Mouse (Mus musculus): ENCODE results near the gene Tfrc. TPM values are rescaled to one million over a fixed set of nuclear protein-coding genes. Genes with fewer than 3 reads are reported as not detected.

The Tfrc gene
- polyA plus RNA-seq (2014; fragmentation: Nextera tagmentation; extraction: Ambion mirVana), result 43.6 and 72.1 TPM in 2 replicates

- WGBS, result under 1% methylated on average over 71 of the region's 73 CpGs
These were observed at the start of gene Tfrc for GRCm38 (mm10) chr16:32608712-32609400. Tfrc (plus strand) TSS chr16:32608920.

DNA sequence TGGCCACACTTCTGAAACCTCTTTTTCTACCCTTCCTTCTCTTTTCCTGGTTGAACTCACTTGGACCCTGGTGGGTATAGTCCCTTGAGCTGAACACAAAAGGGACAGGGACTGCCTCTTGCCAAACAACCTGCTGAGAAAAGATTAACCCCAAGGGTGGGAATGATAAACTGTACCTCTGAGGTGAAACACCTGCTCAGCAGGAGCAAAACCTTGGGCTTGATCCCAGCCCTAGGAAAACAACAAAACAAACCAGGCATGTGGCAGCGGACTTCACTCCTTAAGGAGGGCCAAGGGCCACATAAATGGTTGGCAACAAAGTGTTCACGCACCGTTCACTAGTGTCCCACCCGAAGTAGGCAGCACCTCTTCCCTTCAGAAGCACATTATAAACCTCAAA, 49.2 kb upstream of the Tfrc start:
- Histone ChIP-seq H3K36me3 (ENCODE audit: control insufficient read depth, insufficient read depth, low read length) (no peaks in the 10 kb centered on the region), H3K27ac (ENCODE audit: low read depth, low read length) (no peak overlapping the region), H3K4me1 (ENCODE audit: control insufficient read depth, insufficient read depth, low read length) (no peaks in the 10 kb centered on the region), H3K4me2 (ENCODE audit: low read depth, low read length) (no peak overlapping the region), H3K9me3 (ENCODE audit: control insufficient read depth, low read length) (no peaks in the 10 kb centered on the region), H3K27me3 (ENCODE audit: control insufficient read depth, insufficient read depth, low read length) (no peaks in the 10 kb centered on the region), H3K4me3 (ENCODE audit: low read depth, low read length) (no peak overlapping the region), H3K9ac (replicated peaks; ENCODE audit: low read depth, low read length) (no peak overlapping the region)
- ATAC-seq (ENCODE audit: low read depth), result no peak
- 73% methylated on average over 4 of the region's 4 CpGs for WGBS

More at GRCm38 (mm10) chr16:32608712-32609400, at the start of gene Tfrc:
- Histone ChIP-seq H3K4me2 (ENCODE audit: low read depth, low read length) (peak within 1 kb of the TSS; percentile 78), H3K4me1 (ENCODE audit: control insufficient read depth, insufficient read depth, low read length) (peaks cover 11% of the 10 kb centered on the region), H3K36me3 (ENCODE audit: control insufficient read depth, insufficient read depth, low read length) (no peaks in the 10 kb centered on the region), H3K9me3 (ENCODE audit: control insufficient read depth, low read length) (no peaks in the 10 kb centered on the region), H3K9ac (replicated peaks; ENCODE audit: low read depth, low read length) (peak within 1 kb of the TSS; percentile 87), H3K4me3 (ENCODE audit: low read depth, low read length) (peak within 1 kb of the TSS; percentile 78), H3K27ac (ENCODE audit: low read depth, low read length) (peak within 1 kb of the TSS; percentile 96), H3K27me3 (ENCODE audit: control insufficient read depth, insufficient read depth, low read length) (no peaks in the 10 kb centered on the region)
- peak; percentile 99 for ATAC-seq (ENCODE audit: low read depth)

- Histone ChIP-seq H3K4me2 (ENCODE audit: low read depth, low read length) (no peak overlapping the region), H3K9me3 (ENCODE audit: control insufficient read depth, low read length) (no peaks in the 10 kb centered on the region), H3K27ac (ENCODE audit: low read depth, low read length) (no peak overlapping the region), H3K27me3 (ENCODE audit: control insufficient read depth, insufficient read depth, low read length) (no peaks in the 10 kb centered on the region), H3K4me1 (ENCODE audit: control insufficient read depth, insufficient read depth, low read length) (no peaks in the 10 kb centered on the region), H3K9ac (replicated peaks; ENCODE audit: low read depth, low read length) (no peak overlapping the region), H3K4me3 (ENCODE audit: low read depth, low read length) (no peak overlapping the region), H3K36me3 (ENCODE audit: control insufficient read depth, insufficient read depth, low read length) (no peaks in the 10 kb centered on the region)
- no peak for ATAC-seq (ENCODE audit: low read depth)
- 86% methylated on average over 5 of the region's 5 CpGs for WGBS
These were observed 45.5 kb upstream of the Tfrc start for GRCm38 (mm10) chr16:32563056-32563793.

GRCm38 (mm10) chr16:32567282-32567681, 41.4 kb upstream of the Tfrc start:
- H3K4me1 ChIP-seq (ENCODE audit: control insufficient read depth, insufficient read depth, low read length), result no peaks in the 10 kb centered on the region

GRCm38 (mm10) chr16:32568401-32568800, 40.3 kb upstream of the Tfrc start:
- Histone ChIP-seq H3K4me2 (ENCODE audit: low read depth, low read length) (no peak overlapping the region), H3K9ac (replicated peaks; ENCODE audit: low read depth, low read length) (no peak overlapping the region), H3K27ac (ENCODE audit: low read depth, low read length) (no peak overlapping the region), H3K4me3 (ENCODE audit: low read depth, low read length) (no peak overlapping the region), H3K4me1 (ENCODE audit: control insufficient read depth, insufficient read depth, low read length) (no peaks in the 10 kb centered on the region), H3K9me3 (ENCODE audit: control insufficient read depth, low read length) (no peaks in the 10 kb centered on the region), H3K36me3 (ENCODE audit: control insufficient read depth, insufficient read depth, low read length) (no peaks in the 10 kb centered on the region), H3K27me3 (ENCODE audit: control insufficient read depth, insufficient read depth, low read length) (no peaks in the 10 kb centered on the region)
- 68% methylated on average over 6 of the region's 6 CpGs for WGBS
- no peak for ATAC-seq (ENCODE audit: low read depth)

More at GRCm38 (mm10) chr16:32567282-32567681, 41.4 kb upstream of the Tfrc start:
- H3K9ac ChIP-seq (replicated peaks; ENCODE audit: low read depth, low read length), result no peak overlapping the region
- no peak for ATAC-seq (ENCODE audit: low read depth)
- no peak overlapping the region for H3K4me2 ChIP-seq (ENCODE audit: low read depth, low read length)
- H3K27ac ChIP-seq (ENCODE audit: low read depth, low read length), result no peak overlapping the region
- no peak overlapping the region for H3K4me3 ChIP-seq (ENCODE audit: low read depth, low read length)
- H3K36me3 ChIP-seq (ENCODE audit: control insufficient read depth, insufficient read depth, low read length), result no peaks in the 10 kb centered on the region
- WGBS, result 62% methylated on average over 4 of the region's 4 CpGs
- no peaks in the 10 kb centered on the region for H3K9me3 ChIP-seq (ENCODE audit: control insufficient read depth, low read length)
- no peaks in the 10 kb centered on the region for H3K27me3 ChIP-seq (ENCODE audit: control insufficient read depth, insufficient read depth, low read length)

GRCm38 (mm10) chr16:32570042-32570441, 38.7 kb upstream of the Tfrc start:
- Histone ChIP-seq H3K36me3 (ENCODE audit: control insufficient read depth, insufficient read depth, low read length) (no peaks in the 10 kb centered on the region), H3K9me3 (ENCODE audit: control insufficient read depth, low read length) (no peaks in the 10 kb centered on the region), H3K27ac (ENCODE audit: low read depth, low read length) (no peak overlapping the region), H3K4me1 (ENCODE audit: control insufficient read depth, insufficient read depth, low read length) (no peaks in the 10 kb centered on the region), H3K4me2 (ENCODE audit: low read depth, low read length) (no peak overlapping the region), H3K27me3 (ENCODE audit: control insufficient read depth, insufficient read depth, low read length) (no peaks in the 10 kb centered on the region), H3K4me3 (ENCODE audit: low read depth, low read length) (no peak overlapping the region), H3K9ac (replicated peaks; ENCODE audit: low read depth, low read length) (no peak overlapping the region)
- no peak for ATAC-seq (ENCODE audit: low read depth)
- 91% methylated on average over 3 of the region's 3 CpGs for WGBS

DNA sequence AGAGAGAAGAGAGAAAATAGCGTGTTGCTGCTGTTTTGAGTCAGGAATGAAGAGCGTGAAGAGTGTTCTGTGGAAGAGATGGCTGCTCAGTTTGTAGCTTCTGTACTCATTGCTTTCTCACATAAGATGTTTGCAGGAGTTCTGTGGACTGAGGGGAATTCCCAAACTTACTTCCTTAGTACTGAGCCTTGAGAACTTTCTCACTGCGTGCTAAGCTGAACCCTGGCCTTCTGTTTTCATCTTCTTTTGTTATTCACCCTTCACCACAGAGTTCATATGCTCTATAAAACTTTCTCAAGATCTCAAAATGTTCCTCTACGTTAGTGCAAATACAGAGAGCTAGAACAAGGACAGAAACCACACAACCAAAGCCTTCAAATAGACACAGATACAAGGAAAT, 36.2 kb upstream of the Tfrc start:
- Histone ChIP-seq H3K4me2 (ENCODE audit: low read depth, low read length) (no peak overlapping the region), H3K27ac (ENCODE audit: low read depth, low read length) (no peak overlapping the region), H3K36me3 (ENCODE audit: control insufficient read depth, insufficient read depth, low read length) (no peaks in the 10 kb centered on the region), H3K9ac (replicated peaks; ENCODE audit: low read depth, low read length) (no peak overlapping the region), H3K4me1 (ENCODE audit: control insufficient read depth, insufficient read depth, low read length) (no peaks in the 10 kb centered on the region), H3K4me3 (ENCODE audit: low read depth, low read length) (no peak overlapping the region), H3K9me3 (ENCODE audit: control insufficient read depth, low read length) (no peaks in the 10 kb centered on the region), H3K27me3 (ENCODE audit: control insufficient read depth, insufficient read depth, low read length) (no peaks in the 10 kb centered on the region)
- 90% methylated on average over 4 of the region's 4 CpGs for WGBS
- no peak for ATAC-seq (ENCODE audit: low read depth)

DNA sequence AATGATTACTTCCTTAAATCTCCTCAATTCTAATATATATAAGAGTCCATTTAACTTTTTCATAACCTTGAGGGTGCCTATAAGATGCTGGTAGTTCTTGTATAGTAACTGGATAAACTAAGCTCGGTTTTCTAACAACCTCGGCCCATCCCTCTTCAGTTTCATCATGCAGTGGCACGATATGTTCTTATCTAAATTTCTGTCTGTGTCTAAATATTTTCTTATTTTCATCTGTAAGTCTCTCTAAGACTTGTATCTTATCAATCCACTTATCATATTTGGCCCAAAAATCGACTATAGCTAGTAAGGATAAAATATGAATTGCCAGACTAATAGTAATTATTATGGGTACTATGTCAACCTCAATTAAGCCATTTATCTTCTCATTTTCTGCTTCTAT, 22.2 kb upstream of the Tfrc start:
- no peaks in the 10 kb centered on the region for H3K4me1 ChIP-seq (ENCODE audit: control insufficient read depth, insufficient read depth, low read length)
- H3K9me3 ChIP-seq (ENCODE audit: control insufficient read depth, low read length), result no peaks in the 10 kb centered on the region
- WGBS, result 89% methylated on average over 4 of the region's 4 CpGs
- H3K4me3 ChIP-seq (ENCODE audit: low read depth, low read length), result no peak overlapping the region
- no peak overlapping the region for H3K4me2 ChIP-seq (ENCODE audit: low read depth, low read length)
- H3K27me3 ChIP-seq (ENCODE audit: control insufficient read depth, insufficient read depth, low read length), result no peaks in the 10 kb centered on the region
- no peak overlapping the region for H3K27ac ChIP-seq (ENCODE audit: low read depth, low read length)
- no peak overlapping the region for H3K9ac ChIP-seq (replicated peaks; ENCODE audit: low read depth, low read length)
- no peaks in the 10 kb centered on the region for H3K36me3 ChIP-seq (ENCODE audit: control insufficient read depth, insufficient read depth, low read length)
- no peak for ATAC-seq (ENCODE audit: low read depth)

DNA sequence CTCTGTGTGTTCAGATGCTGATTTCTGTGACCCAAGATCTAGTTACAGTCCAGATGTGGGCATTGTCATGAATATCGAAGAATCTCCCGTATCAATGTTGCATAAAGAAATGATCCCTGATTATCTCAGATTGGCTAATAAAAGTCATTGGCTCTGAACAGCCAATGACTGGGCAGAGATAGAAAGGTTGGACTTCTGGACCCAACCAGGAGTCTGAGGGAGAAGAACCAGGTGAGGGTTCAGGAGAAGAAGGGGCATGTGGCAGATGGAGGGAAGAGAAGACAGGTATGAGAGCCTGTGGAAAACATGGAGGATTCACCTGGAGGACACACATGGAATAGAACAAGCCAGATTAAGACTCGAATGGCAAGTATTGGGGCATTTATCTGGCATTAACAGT, 20.2 kb upstream of the Tfrc start:
- Histone ChIP-seq H3K4me2 (ENCODE audit: low read depth, low read length) (no peak overlapping the region), H3K9ac (replicated peaks; ENCODE audit: low read depth, low read length) (no peak overlapping the region), H3K4me3 (ENCODE audit: low read depth, low read length) (no peak overlapping the region), H3K4me1 (ENCODE audit: control insufficient read depth, insufficient read depth, low read length) (no peaks in the 10 kb centered on the region), H3K27ac (ENCODE audit: low read depth, low read length) (no peak overlapping the region), H3K27me3 (ENCODE audit: control insufficient read depth, insufficient read depth, low read length) (no peaks in the 10 kb centered on the region), H3K9me3 (ENCODE audit: control insufficient read depth, low read length) (no peaks in the 10 kb centered on the region), H3K36me3 (ENCODE audit: control insufficient read depth, insufficient read depth, low read length) (no peaks in the 10 kb centered on the region)
- ATAC-seq (ENCODE audit: low read depth), result no peak
- WGBS, result 92% methylated on average over 3 of the region's 3 CpGs

All from neural tube, embryonic 14.5 days (tissue).